Comparison of ENCODE assay signal across 26 mouse cellular contexts in the genomic region with DNA sequence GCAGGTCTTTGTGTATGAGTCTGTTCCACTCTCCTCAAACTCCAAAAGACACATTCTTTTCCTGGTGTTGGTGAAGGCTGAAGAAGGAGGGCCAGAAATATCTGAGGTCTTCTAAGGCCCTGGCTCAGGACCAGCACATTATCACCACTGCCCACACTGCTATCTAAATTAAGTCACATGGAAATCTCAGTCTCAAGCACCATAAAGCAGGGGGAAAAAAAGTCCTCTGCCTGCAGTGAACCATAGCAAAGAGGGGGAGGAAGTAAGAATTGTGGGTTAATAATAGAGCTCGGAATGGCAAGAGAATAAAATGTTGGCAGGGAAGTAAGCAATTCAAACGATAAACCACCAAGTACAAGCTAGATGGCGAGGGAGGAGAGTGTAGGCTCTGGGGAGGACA. TPM values are rescaled to one million over a fixed set of nuclear protein-coding genes. Genes with fewer than 3 reads are reported as not detected.
A peak's percentile ranks its signal among the peaks of the same experiment; 100 is the strongest.
DNase-seq lines count a peak whose midpoint lies in the region; ATAC-seq and TF ChIP-seq lines count a peak whose summit lies in the region.
"Had no signal": no experiment of that assay in that cellular context is flagged by ENCODE, and none has a peak within 500 bp of the region (broad histone marks: within the 10 kb centered on the region; RNA-seq: fewer than 3 reads in every experiment).

No protein-coding gene starts in this region.

- H3K4me2 ChIP-seq in heart, embryonic 11.5 days: no peak overlapping the region
- no peak overlapping the region for H3K4me2 ChIP-seq in heart, postnatal 0 days (ENCODE audit: low read depth, low read length)
- H3K4me2 ChIP-seq: embryonic facial prominence, embryonic 13.5 days; heart, embryonic 13.5 days; hindbrain, embryonic 13.5 days; liver, embryonic 15.5 days had no signal

- TF ChIP-seq EP300 in heart, postnatal 0 days (IDR thresholded peaks at IDR 0.05; ENCODE audit: low read depth): 0 out of 2 replicates have a peak, but pooled peaks have one; percentile 62

- H3K9ac ChIP-seq in heart, embryonic 11.5 days (ENCODE audit: low read depth, low read length): no peak overlapping the region
- H3K9ac ChIP-seq in heart, postnatal 0 days (replicated peaks; ENCODE audit: low read depth, low read length): no peak overlapping the region
- H3K9ac ChIP-seq: embryonic facial prominence, embryonic 13.5 days; heart, embryonic 13.5 days; hindbrain, embryonic 13.5 days; liver, embryonic 15.5 days had no signal

- H3K4me1 ChIP-seq in heart, embryonic 11.5 days (ENCODE audit: control insufficient read depth, insufficient read depth, low read length): no peaks in the 10 kb centered on the region
- 0 out of 2 replicates have a peak, but pooled peaks cover 8% of the 10 kb centered on the region for H3K4me1 ChIP-seq in heart, postnatal 0 days (ENCODE audit: control insufficient read depth, insufficient read depth)
- H3K4me1 ChIP-seq: embryonic facial prominence, embryonic 13.5 days; hindbrain, embryonic 13.5 days; liver, embryonic 15.5 days had no signal

- no peak overlapping the region for H3K27ac ChIP-seq in heart, embryonic 11.5 days (ENCODE audit: low read depth, low read length)
- H3K27ac ChIP-seq in heart, postnatal 0 days (ENCODE audit: low read depth): peak overlapping the region; percentile 9; the same call in 1 of the 2 replicates
- H3K27ac ChIP-seq: embryonic facial prominence, embryonic 13.5 days; heart, embryonic 13.5 days; hindbrain, embryonic 13.5 days; liver, embryonic 15.5 days had no signal

- DNase-seq in heart, adult 9 months (ENCODE audit: low spot score in 2 of 2): peak; percentile 11 to 35
- peak; percentile 2 for DNase-seq in ovary, adult 18-20 months (ENCODE audit: low spot score)
- DNase-seq in ovary, postnatal 14 days (ENCODE audit: low spot score): no peak
- DNase-seq in heart, postnatal 0 days (ENCODE audit: low spot score): peak; percentile 31
- peak; percentile 47 for DNase-seq in telencephalon, adult 2 months (ENCODE audit: low read depth, low spot score)
- no peak for DNase-seq in embryo, embryonic 9.5 days (ENCODE audit: extremely low spot score)
- DNase-seq: adrenal gland, postnatal 36 days; B cell, adult 2 months; cerebellum, adult 9-10 months; gastrocnemius, postnatal 10 days; lung, postnatal 10 days; thymus, adult 18-20 months had no signal

- no peaks in the 10 kb centered on the region for H3K27me3 ChIP-seq in heart, embryonic 11.5 days (ENCODE audit: control insufficient read depth, insufficient read depth, low read length)
- no peaks in the 10 kb centered on the region for H3K27me3 ChIP-seq in heart, postnatal 0 days (ENCODE audit: control insufficient read depth, insufficient read depth, low read length)
- H3K27me3 ChIP-seq: embryonic facial prominence, embryonic 13.5 days; heart, embryonic 13.5 days; hindbrain, embryonic 13.5 days; liver, embryonic 15.5 days had no signal

- 66% methylated on average over 3 of the region's 3 CpGs for WGBS in heart, embryonic 11.5 days (ENCODE audit: insufficient replicate concordance)
- whole genome bisulfite sequencing in heart, postnatal 0 days: 21% methylated on average over 3 of the region's 3 CpGs

- no peak for ATAC-seq in heart, embryonic 11.5 days (replicated peaks; ENCODE audit: insufficient number of reproducible peaks, low FRiP score, low TSS enrichment)
- ATAC-seq in heart, postnatal 0 days (ENCODE audit: insufficient read depth, low read depth): peak; percentile 60
- ATAC-seq: forebrain, embryonic 16.5 days had no signal

- no peaks in the 10 kb centered on the region for H3K9me3 ChIP-seq in heart, embryonic 11.5 days (replicated peaks; ENCODE audit: control insufficient read depth, low read length)
- H3K9me3 ChIP-seq in heart, postnatal 0 days (replicated peaks; ENCODE audit: control insufficient read depth, low read length): no peaks in the 10 kb centered on the region
- H3K9me3 ChIP-seq: embryonic facial prominence, embryonic 13.5 days; heart, embryonic 13.5 days; hindbrain, embryonic 13.5 days; liver, embryonic 15.5 days had no signal

- H3K4me3 ChIP-seq in heart, embryonic 11.5 days (ENCODE audit: low read depth, low read length): no peak overlapping the region
- no peak overlapping the region for H3K4me3 ChIP-seq in heart, postnatal 0 days (ENCODE audit: low read depth, low read length)
- H3K4me3 ChIP-seq: embryonic facial prominence, embryonic 13.5 days; heart, embryonic 13.5 days; hindbrain, embryonic 13.5 days; liver, embryonic 15.5 days had no signal

- H3K36me3 ChIP-seq in heart, embryonic 11.5 days (ENCODE audit: control insufficient read depth, insufficient read depth, low read length): no peaks in the 10 kb centered on the region
- no peaks in the 10 kb centered on the region for H3K36me3 ChIP-seq in heart, postnatal 0 days (replicated peaks; ENCODE audit: control insufficient read depth, insufficient read depth, low read length)
- H3K36me3 ChIP-seq: embryonic facial prominence, embryonic 13.5 days; heart, embryonic 13.5 days; hindbrain, embryonic 13.5 days; liver, embryonic 15.5 days had no signal

- TF ChIP-seq CTCF in heart, postnatal 0 days (IDR thresholded peaks at IDR 0.05; ENCODE audit: low read depth): no peak

RNA-seq across cellular contexts. Expression of a gene that starts 32.9 kb away (rescaled TPM):
- not detected in 2 replicates for polyA plus RNA-seq in heart, embryonic 11.5 days (2014; fragmentation: Nextera tagmentation; extraction: Ambion mirVana)
- total RNA-seq in heart, postnatal 0 days (2014; rRNA removed; ENCODE audit: low replicate concordance): 1.0 TPM in 1 of 2 replicates, not detected in the other
- polyA plus RNA-seq in heart, postnatal 0 days (2015; fragmentation: Nextera tagmentation; extraction: Ambion mirVana): 0.12 and 0.18 TPM in 2 replicates
- total RNA-seq: gastrocnemius, postnatal 10 days; megakaryocyte-erythroid progenitor cell, adult 5-6 weeks had no signal
- polyA plus RNA-seq: embryonic facial prominence, embryonic 13.5 days; liver, embryonic 15.5 days; urinary bladder, adult 2 months had no signal

RNA-seq across cellular contexts. Expression of a gene that starts 57.2 kb away (rescaled TPM):
- polyA plus RNA-seq in heart, embryonic 11.5 days (2014; fragmentation: Nextera tagmentation; extraction: Ambion mirVana): not detected in 2 replicates
- not detected in 2 replicates for total RNA-seq in heart, postnatal 0 days (2014; rRNA removed; ENCODE audit: low replicate concordance)
- polyA plus RNA-seq in heart, postnatal 0 days (2015; fragmentation: Nextera tagmentation; extraction: Ambion mirVana): not detected in 2 replicates
- total RNA-seq: adrenal gland, postnatal 36 days; gastrocnemius, postnatal 10 days; layer of hippocampus, adult 18-20 months; left cerebral cortex, adult 18-20 months; megakaryocyte-erythroid progenitor cell, adult 5-6 weeks; midbrain, postnatal 0 days had no signal
- polyA plus RNA-seq: cortical plate, adult 2 months; embryonic facial prominence, embryonic 13.5 days; forebrain, embryonic 16.5 days; heart, embryonic 13.5 days; hindbrain, embryonic 13.5 days; intestine, embryonic 14.5 days; limb, embryonic 14.5 days; liver, embryonic 15.5 days; midbrain, postnatal 0 days; urinary bladder, adult 2 months had no signal

Comparison
In these comparisons a context has a peak if more than half of its experiments do, and no peak if none do; other contexts are left out.
1. DNase-seq: peak in heart, adult 9 months (2 of 2), ovary, adult 18-20 months (single experiment), heart, postnatal 0 days (single experiment) and telencephalon, adult 2 months (single experiment); none in ovary, postnatal 14 days (single experiment) and embryo, embryonic 9.5 days (single experiment).